In genomic region chr1:92043989-92044388, GRCm38 (mm10) we compare ENCODE assay signal across 21 mouse cellular contexts.
A peak's percentile ranks its signal among the peaks of the same experiment; 100 is the strongest.
DNase-seq lines count a peak whose midpoint lies in the region; ATAC-seq lines count a peak whose summit lies in the region.
"Had no signal": no experiment of that assay in that cellular context is flagged by ENCODE, and none has a peak within 500 bp of the region (broad histone marks: within the 10 kb centered on the region; RNA-seq: fewer than 3 reads in every experiment).

No protein-coding gene starts in this region.

- H3K4me3 ChIP-seq in forebrain, embryonic 16.5 days (replicated peaks; ENCODE audit: low read length) = no peak overlapping the region
- no peak overlapping the region for H3K4me3 ChIP-seq in forebrain, embryonic 12.5 days (replicated peaks)
- H3K4me3 ChIP-seq in heart, embryonic 16.5 days (ENCODE audit: low read length) = no peak overlapping the region
- no peak overlapping the region for H3K4me3 ChIP-seq in limb, embryonic 12.5 days (replicated peaks)
- no peak overlapping the region for H3K4me3 ChIP-seq in limb, embryonic 10.5 days
- H3K4me3 ChIP-seq: heart, embryonic 15.5 days; hindbrain, embryonic 12.5 days; neural tube, embryonic 12.5 days; stomach, embryonic 15.5 days had no signal

- no peaks in the 10 kb centered on the region for H3K27me3 ChIP-seq in forebrain, embryonic 16.5 days (replicated peaks; ENCODE audit: control insufficient read depth, insufficient read depth, low read length)
- no peaks in the 10 kb centered on the region for H3K27me3 ChIP-seq in forebrain, embryonic 12.5 days
- H3K27me3 ChIP-seq in heart, embryonic 16.5 days (ENCODE audit: control insufficient read depth, insufficient read depth, low read length) = no peaks in the 10 kb centered on the region
- H3K27me3 ChIP-seq in limb, embryonic 12.5 days = no peaks in the 10 kb centered on the region
- H3K27me3 ChIP-seq in limb, embryonic 10.5 days (ENCODE audit: low read depth, poor library complexity, severe bottlenecking) = no peaks in the 10 kb centered on the region
- H3K27me3 ChIP-seq: heart, embryonic 15.5 days; hindbrain, embryonic 12.5 days; neural tube, embryonic 12.5 days; Patski; stomach, embryonic 15.5 days had no signal

- H3K9ac ChIP-seq in forebrain, embryonic 16.5 days (replicated peaks; ENCODE audit: low read depth, low read length) = no peak overlapping the region
- no peak overlapping the region for H3K9ac ChIP-seq in forebrain, embryonic 12.5 days
- H3K9ac ChIP-seq in heart, embryonic 16.5 days (ENCODE audit: low read length) = peak overlapping the region; percentile 26; the same call in 1 of the 2 replicates
- no peak overlapping the region for H3K9ac ChIP-seq in limb, embryonic 12.5 days (replicated peaks)
- H3K9ac ChIP-seq: heart, embryonic 15.5 days; hindbrain, embryonic 12.5 days; neural tube, embryonic 12.5 days; stomach, embryonic 15.5 days had no signal

- no peak overlapping the region for H3K4me2 ChIP-seq in forebrain, embryonic 16.5 days (ENCODE audit: low read length)
- no peak overlapping the region for H3K4me2 ChIP-seq in forebrain, embryonic 12.5 days
- no peak overlapping the region for H3K4me2 ChIP-seq in heart, embryonic 16.5 days (ENCODE audit: low read depth, low read length)
- H3K4me2 ChIP-seq in limb, embryonic 12.5 days = no peak overlapping the region
- H3K4me2 ChIP-seq: heart, embryonic 15.5 days; hindbrain, embryonic 12.5 days; liver, embryonic 11.5 days; midbrain, embryonic 11.5 days; neural tube, embryonic 12.5 days; stomach, embryonic 15.5 days had no signal

- H3K36me3 ChIP-seq in forebrain, embryonic 16.5 days (ENCODE audit: control insufficient read depth, insufficient read depth) = no peaks in the 10 kb centered on the region
- no peaks in the 10 kb centered on the region for H3K36me3 ChIP-seq in forebrain, embryonic 12.5 days (replicated peaks)
- no peaks in the 10 kb centered on the region for H3K36me3 ChIP-seq in heart, embryonic 16.5 days (ENCODE audit: control insufficient read depth, insufficient read depth)
- H3K36me3 ChIP-seq in limb, embryonic 12.5 days = no peaks in the 10 kb centered on the region
- no peaks in the 10 kb centered on the region for H3K36me3 ChIP-seq in limb, embryonic 10.5 days
- H3K36me3 ChIP-seq: heart, embryonic 15.5 days; hindbrain, embryonic 12.5 days; neural tube, embryonic 12.5 days; stomach, embryonic 15.5 days had no signal

- no peaks in the 10 kb centered on the region for H3K9me3 ChIP-seq in forebrain, embryonic 16.5 days (ENCODE audit: control insufficient read depth, low read length)
- no peaks in the 10 kb centered on the region for H3K9me3 ChIP-seq in forebrain, embryonic 12.5 days
- H3K9me3 ChIP-seq in heart, embryonic 16.5 days (replicated peaks; ENCODE audit: control insufficient read depth, low read length) = no peaks in the 10 kb centered on the region
- H3K9me3 ChIP-seq in limb, embryonic 12.5 days = no peaks in the 10 kb centered on the region
- no peaks in the 10 kb centered on the region for H3K9me3 ChIP-seq in limb, embryonic 10.5 days (replicated peaks)
- H3K9me3 ChIP-seq: heart, embryonic 15.5 days; hindbrain, embryonic 12.5 days; neural tube, embryonic 12.5 days; stomach, embryonic 15.5 days had no signal

- DNase-seq in heart, adult 9 months (ENCODE audit: low spot score in 2 of 2) = no peak
- DNase-seq in limb, embryonic 10.5 days (ENCODE audit: low spot score) = no peak
- no peak for DNase-seq in spleen, postnatal 14 days (ENCODE audit: low spot score in 2 of 2)
- DNase-seq: adrenal gland, postnatal 25 days; kidney, adult 9 months; lung, adult 2 months; spleen, adult 18-20 months had no signal

- H3K27ac ChIP-seq in forebrain, embryonic 16.5 days (ENCODE audit: low read length) = no peak overlapping the region
- no peak overlapping the region; the same call in 1 of the 2 replicates for H3K27ac ChIP-seq in forebrain, embryonic 12.5 days
- H3K27ac ChIP-seq in heart, embryonic 16.5 days (ENCODE audit: low read length) = no peak overlapping the region
- peak overlapping the region; percentile 41; the same call in 1 of the 2 replicates for H3K27ac ChIP-seq in limb, embryonic 12.5 days
- H3K27ac ChIP-seq in limb, embryonic 10.5 days = no peak overlapping the region
- H3K27ac ChIP-seq: heart, embryonic 15.5 days; hindbrain, embryonic 12.5 days; macrophage; neural tube, embryonic 12.5 days; stomach, embryonic 15.5 days had no signal

- H3K4me1 ChIP-seq in forebrain, embryonic 16.5 days (replicated peaks; ENCODE audit: control insufficient read depth, insufficient read depth, low read length) = peaks cover 10% of the 10 kb centered on the region
- H3K4me1 ChIP-seq in forebrain, embryonic 12.5 days = peaks cover 11% of the 10 kb centered on the region
- peaks cover 23% of the 10 kb centered on the region for H3K4me1 ChIP-seq in heart, embryonic 16.5 days (ENCODE audit: control insufficient read depth, insufficient read depth, low read length)
- peaks cover 18% of the 10 kb centered on the region for H3K4me1 ChIP-seq in limb, embryonic 12.5 days (replicated peaks)
- peaks cover 17% of the 10 kb centered on the region for H3K4me1 ChIP-seq in limb, embryonic 10.5 days

- peak; percentile 69 for ATAC-seq in forebrain, embryonic 16.5 days
- ATAC-seq in forebrain, embryonic 12.5 days (ENCODE audit: low FRiP score) = no peak
- ATAC-seq in heart, embryonic 16.5 days (replicated peaks; ENCODE audit: extremely low read depth, insufficient read depth, low FRiP score) = no peak
- no peak for ATAC-seq in limb, embryonic 12.5 days (ENCODE audit: insufficient number of reproducible peaks, insufficient read depth, low FRiP score, low TSS enrichment, low read depth)
- ATAC-seq: activated CD4-positive, CD25-positive, alpha-beta regulatory T cell, adult 4 months; inflammation-experienced regulatory T-cells, adult 6 months; Patski had no signal
